Mouse (Mus musculus): ENCODE data around the gene Gm21477. TPM values are rescaled to one million over a fixed set of nuclear protein-coding genes. Genes with fewer than 3 reads are reported as not detected.
"Not testable (repeated sequence)": the region's sequence is repeated elsewhere in the genome, so short reads cannot be mapped to it uniquely, and the experiment has no call there.

The Gm21477 gene
- not detected in 2 replicates for polyA plus RNA-seq (2012; rRNA removed)
- polyA plus RNA-seq (2014; fragmentation: Nextera tagmentation; extraction: Ambion mirVana), result not detected in 2 replicates

DNA sequence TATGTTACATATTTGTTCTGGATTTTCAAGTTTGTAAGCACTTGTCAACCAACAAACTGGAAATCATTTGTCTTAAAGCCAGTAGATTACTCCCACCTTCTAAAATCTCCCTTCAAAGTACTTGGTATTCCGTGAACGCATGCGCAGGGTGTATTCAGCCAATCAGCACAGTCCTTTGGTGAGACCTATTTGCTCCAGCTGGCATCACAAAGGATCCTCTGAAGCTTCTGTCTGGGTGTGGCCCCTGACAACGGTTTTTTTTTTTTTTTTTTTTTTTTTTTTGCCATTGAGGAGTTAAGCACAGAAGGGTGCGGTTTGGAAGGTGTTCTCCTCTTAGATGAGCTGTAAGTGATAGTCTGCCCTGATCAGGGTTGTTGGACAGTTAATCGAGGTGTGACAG lies at the start of gene Gm21477:
Gene Gm21477, plus strand, starts transcription at position 301 of the 400 bp plus-strand sequence.
- H3K4me1 ChIP-seq (ENCODE audit: control insufficient read depth, insufficient read depth, low read length); ATAC-seq (ENCODE audit: low FRiP score, low read depth): not testable (repeated sequence)

More for the DNA sequence above, at the start of gene Gm21477:
- H3K4me2 ChIP-seq (replicated peaks; ENCODE audit: low read depth, low read length, severe bottlenecking); H3K27ac ChIP-seq (replicated peaks; ENCODE audit: low read depth, low read length); H3K36me3 ChIP-seq (ENCODE audit: control insufficient read depth, insufficient read depth, low read length); H3K9me3 ChIP-seq (ENCODE audit: control insufficient read depth, low read length); H3K27me3 ChIP-seq (ENCODE audit: control insufficient read depth, insufficient read depth, low read length); DNase-seq (ENCODE audit: low spot score); H3K4me3 ChIP-seq (replicated peaks; ENCODE audit: low read length); H3K9ac ChIP-seq (ENCODE audit: low read depth, low read length, severe bottlenecking): not testable (repeated sequence)
- WGBS, result 50% methylated on average over 1 of the region's 6 CpGs

Measured in limb, embryonic 14.5 days (tissue).